Mouse (Mus musculus): ENCODE results near the gene Abhd17a. TPM values are rescaled to one million over a fixed set of nuclear protein-coding genes. Genes with fewer than 3 reads are reported as not detected.
"Not testable (repeated sequence)": the region's sequence is repeated elsewhere in the genome, so short reads cannot be mapped to it uniquely, and the experiment has no call there.

Abhd17a gene
- total RNA-seq, 2 experiments from 2014 or later = 62.4 to 64.3 TPM

DNA sequence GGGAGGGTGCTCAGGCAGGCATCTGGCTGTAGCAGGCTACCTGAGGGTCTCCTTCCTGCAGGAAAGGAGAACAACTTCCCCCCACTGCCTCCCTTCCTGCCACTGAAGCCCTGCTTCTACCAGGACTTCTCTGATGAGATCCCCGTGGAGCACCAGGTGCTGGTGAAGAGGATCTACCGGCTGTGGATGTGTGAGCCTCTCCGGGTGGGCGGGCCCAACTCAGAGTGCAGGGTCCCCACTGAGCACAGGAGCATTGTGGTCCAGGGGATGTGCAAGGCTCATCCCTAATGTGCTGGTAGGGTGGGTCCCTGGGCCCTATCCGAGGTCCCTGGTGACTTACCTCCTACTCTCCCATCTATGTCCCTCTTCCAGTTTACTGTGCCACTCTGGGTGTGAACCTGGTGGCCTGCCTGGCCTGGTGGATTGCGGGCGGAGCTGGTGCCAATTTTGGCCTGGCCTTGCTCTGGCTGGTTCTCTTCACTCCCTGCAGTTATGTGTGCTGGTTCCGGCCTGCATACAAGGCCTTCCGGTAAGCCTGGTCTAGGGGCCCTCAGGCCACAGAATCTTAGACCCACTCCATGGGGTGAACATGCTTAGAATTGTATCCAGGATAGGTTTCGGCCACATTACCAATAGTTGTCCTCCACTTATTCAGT, 19.3 kb upstream of the Abhd17a start:
- no peak for DNase-seq (ENCODE audit: low spot score)

DNA sequence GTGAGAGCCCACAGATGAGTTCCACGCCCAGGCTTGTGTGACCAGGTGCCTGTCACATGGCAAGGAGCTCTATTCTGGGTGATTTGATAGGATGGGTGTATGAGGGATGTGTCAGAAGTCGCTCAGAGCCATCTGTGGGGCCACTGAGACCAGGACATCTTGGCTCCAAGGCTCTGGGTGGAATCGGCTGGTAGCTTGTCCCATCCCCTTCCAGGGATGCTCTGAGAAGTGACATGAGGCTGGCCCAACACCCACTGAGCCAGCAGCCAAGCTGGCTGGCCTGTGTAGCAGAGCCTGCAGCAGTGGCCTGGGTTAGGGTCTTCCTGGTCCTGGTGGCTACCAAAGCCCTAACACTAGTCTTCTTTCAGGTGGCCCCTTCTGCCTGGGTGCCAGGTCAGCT, 18.3 kb upstream of the Abhd17a start:
- no peak for DNase-seq (ENCODE audit: low spot score)

DNA sequence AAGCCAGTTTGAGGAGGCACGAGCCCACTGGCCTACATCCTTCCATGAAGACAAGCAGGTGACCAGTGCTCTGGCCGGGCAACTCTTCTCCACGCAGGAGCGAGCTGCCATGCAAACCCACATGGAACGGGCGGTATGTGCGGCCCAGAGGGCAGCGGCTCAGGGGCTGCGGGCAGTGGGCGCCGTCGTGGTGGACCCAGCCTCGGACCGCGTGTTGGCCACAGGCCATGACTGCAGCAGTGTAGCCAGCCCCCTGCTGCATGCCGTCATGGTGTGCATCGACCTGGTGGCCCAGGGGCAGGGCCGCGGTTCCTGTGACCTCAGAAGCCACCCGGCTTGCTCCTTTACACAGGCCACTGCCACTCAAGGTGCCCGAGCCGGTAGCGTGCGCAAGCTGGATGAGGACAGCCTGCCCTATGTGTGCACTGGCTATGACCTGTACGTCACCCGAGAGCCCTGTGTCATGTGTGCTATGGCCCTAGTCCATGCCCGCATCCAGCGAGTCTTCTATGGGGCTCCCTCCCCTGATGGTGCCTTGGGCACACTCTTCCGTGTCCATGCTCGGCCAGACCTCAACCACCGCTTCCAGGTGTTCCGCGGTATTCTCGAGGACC, 16.7 kb upstream of the Abhd17a start:
- no peak for DNase-seq (ENCODE audit: low spot score)

DNA sequence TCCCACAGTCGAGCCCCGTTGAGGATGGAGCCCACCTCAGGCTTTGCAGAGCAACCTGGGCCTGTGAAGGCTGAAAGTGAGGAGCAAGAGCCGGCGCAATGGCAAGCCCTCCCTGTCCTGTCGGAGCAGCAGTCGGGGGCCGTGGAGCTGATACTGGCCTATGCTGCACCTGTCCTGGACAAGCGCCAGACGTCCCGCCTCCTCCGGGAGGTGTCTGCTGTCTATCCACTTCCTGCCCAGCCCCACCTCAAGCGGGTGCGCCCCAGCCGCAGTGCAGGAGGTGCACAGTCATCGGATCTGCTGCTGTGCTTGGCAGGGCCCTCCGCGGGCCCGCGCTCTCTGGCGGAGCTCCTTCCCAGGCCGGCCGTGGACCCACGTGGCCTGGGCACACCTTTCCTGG, 16.2 kb upstream of the Abhd17a start:
- DNase-seq (ENCODE audit: low spot score) = no peak

DNA sequence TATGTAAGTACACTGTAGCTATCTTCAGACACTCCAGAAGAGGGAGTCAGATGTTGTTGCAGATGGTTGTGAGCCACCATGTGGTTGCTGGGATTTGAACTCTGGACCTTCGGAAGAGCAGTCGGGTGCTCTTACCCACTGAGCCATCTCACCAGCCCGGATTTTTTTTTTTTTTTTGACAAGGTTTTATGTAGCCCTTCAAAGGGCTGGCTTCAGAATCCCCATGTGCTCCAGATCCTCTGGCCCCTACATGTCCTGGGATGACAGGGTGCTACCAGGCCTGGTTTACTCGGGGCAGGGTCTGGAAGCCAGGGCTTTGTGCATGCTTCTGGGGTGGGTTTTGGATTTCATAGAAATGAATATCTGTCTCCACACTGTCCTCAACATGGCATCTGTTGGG, 15.6 kb upstream of the Abhd17a start, which contains the start of gene Gm49322:
Gene Gm49322, plus strand, starts transcription at position 301 of the 400 bp plus-strand sequence.
- not testable (repeated sequence) for DNase-seq (ENCODE audit: low spot score)

DNA sequence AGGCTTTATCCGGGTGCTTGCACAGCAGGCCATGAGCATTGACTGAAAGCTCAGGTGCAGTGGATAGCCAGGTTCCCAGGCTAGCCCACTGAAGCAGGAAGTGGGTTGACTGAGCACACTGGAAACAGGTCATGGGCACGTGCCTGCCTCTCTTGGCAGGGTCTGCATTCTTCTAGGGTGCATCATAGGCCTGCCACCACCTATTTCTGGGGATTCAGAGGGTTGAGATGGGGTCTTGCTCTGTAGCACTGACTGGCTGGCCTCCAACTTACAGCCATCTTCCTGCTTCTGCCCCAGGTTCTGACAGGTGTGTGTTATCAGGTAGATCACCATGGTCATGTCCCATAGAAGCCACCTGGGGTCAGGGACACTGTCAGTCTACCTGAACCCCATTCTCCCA, 14.8 kb upstream of the Abhd17a start:
- no peak for DNase-seq (ENCODE audit: low spot score)

DNA sequence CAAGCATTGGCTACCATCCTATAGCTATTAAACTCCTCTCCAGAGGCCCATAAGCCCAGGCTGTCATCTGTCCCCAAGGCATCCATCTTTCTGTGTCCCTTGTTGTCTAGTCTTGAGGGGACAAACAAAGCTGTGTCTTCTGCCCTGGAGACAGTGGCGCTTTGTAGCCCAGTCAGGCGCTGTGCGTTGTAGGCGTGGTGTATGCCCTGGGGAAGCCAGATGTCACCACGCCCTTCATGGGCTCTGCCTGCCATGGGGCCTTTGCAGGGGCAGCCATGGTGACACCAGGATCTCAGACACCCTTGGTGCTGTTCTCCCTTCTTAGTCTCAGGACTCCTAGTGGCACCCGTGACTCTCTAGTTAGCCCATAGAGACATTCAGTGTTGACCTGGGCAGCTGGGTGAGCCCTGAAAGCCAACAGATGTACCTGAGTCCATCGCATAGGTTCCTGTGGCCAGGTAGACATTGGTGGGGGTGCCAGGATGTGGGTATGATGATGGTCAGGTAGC, 13.9 kb upstream of the Abhd17a start:
- DNase-seq (ENCODE audit: low spot score) = no peak

DNA sequence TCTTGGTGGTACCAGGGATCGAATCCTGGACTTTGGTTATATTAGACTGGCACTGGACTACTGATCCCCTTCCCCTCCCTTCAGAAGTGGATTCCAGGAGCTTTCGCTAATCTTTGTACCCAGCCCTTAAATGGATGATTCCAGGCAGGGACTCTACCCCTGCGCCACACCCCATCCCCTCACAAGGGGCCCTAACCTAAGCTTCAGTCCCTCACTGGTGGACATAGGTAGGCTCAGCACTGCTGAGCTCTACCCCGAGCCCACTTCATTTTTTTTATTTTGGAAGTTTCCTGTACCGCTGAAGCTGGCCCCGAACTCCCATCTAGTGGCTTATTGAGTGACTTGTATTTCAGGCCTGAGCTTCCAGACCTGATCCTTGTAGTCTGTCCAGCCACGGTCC, 13.2 kb upstream of the Abhd17a start:
- DNase-seq (ENCODE audit: low spot score) = no peak

DNA sequence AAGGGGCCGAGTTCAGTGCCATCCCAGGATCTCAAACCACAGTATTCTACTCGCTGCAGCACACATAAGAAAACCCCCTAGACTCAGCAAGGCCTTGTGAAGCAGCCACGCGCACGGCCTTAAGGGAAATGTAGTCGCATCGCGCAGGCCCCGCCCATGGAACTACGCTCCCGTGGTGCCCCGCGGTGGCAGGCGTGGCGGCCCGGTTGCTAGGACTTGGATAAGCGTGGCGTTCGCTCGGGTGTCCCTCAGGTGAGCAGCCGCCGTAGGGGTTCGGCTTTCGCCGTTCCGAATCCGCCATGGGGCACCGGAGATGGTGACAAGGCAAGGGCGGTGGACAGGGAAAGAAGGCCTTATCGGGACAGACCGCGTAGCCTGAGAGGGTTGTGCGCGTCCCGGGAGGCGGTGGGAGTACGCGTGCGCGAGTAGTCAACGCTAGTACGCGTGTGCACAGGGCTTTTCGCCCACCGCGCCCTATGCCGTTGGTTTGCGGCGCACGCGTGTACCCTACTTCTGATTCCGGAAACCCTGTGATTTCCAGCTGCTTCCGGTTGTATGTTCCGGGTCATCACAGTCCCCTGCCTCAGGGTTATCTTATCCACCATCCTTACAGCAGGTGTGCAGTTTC, 12.7 kb upstream of the Abhd17a start, which contains the start of the genes Scamp4 and Adat3:
Gene Scamp4, plus strand, starts transcription at position 175 of the 628 bp plus-strand sequence.
Gene Adat3, plus strand, starts transcription at position 183 of the 628 bp plus-strand sequence.
- peak; percentile 93 for DNase-seq (ENCODE audit: low spot score)

DNA sequence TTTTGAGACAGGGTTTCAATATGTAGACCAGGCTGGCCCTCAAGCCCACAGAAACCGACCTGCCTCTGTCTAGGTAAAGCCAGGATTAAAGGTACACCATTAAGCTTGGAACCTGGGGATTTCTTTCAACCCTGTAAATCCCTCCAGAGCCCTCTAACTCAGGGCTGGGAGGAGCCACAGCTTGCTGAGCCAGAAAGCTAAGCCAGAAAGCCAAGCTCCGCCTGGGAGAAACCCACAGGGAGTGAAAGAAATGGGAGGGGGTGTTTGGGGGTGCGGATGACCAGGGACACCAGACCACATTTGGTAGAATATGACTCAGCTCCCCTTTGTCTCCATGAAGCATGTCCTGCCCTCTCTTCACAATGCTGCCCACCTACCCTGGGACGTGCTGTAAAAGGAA, 6.2 kb upstream of the Abhd17a start:
- no peak for DNase-seq (ENCODE audit: low spot score)

DNA sequence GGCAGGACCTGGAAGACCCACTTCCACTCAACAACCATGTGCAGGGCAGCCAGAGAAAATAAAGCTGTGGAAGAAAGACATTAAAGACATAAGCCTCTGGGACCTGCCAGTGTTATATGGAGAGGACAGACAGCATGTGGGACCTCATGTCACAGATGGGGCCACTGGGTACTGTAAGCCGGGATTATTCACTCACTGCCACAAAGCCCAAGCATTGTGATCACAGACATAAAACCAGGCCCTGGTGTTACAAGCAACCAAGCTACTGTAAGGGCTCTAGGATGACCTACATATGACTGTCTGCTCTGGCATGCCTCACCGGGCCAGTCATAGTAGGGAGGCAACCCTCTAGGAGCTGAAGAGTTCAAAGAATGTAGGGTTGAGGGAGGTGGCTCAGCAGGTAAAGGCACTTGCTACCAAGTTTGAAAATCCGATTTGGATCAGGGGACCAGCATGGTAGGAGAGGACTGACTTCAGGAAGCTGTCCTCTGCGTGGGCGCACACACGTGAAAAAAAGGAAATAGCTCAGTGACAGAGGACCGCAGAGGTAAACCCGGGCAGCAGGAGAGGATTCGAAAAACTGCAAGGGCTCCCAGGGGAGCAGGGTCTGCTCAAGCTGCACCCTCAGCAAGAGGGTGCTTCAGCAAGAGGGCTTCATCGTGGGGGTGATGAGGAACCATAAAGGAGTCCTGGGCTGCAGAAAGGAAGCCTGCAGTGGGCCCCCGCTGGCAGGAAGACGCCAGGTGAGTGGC, 838 bp downstream of the Abhd17a start:
- no peak for DNase-seq (ENCODE audit: low spot score)

DNA sequence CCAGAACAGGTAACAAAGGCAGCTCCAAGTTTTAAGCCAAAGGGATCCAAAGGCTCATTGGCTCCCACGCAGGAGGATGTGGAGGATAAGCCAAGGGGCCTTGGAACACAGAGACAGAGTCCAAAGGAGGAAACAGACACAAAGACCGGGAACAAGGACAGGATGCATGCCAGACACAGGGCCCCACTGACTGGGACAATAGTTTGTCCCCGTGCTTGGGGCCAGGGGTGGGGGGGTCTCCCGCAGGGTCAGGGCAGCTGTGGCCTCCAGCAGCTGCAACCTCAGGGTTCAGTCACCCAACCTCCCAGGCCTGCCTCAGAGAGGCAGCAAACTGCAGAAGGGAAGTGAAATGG, 2.9 kb downstream of the Abhd17a start:
- DNase-seq (ENCODE audit: low spot score) = no peak

DNA sequence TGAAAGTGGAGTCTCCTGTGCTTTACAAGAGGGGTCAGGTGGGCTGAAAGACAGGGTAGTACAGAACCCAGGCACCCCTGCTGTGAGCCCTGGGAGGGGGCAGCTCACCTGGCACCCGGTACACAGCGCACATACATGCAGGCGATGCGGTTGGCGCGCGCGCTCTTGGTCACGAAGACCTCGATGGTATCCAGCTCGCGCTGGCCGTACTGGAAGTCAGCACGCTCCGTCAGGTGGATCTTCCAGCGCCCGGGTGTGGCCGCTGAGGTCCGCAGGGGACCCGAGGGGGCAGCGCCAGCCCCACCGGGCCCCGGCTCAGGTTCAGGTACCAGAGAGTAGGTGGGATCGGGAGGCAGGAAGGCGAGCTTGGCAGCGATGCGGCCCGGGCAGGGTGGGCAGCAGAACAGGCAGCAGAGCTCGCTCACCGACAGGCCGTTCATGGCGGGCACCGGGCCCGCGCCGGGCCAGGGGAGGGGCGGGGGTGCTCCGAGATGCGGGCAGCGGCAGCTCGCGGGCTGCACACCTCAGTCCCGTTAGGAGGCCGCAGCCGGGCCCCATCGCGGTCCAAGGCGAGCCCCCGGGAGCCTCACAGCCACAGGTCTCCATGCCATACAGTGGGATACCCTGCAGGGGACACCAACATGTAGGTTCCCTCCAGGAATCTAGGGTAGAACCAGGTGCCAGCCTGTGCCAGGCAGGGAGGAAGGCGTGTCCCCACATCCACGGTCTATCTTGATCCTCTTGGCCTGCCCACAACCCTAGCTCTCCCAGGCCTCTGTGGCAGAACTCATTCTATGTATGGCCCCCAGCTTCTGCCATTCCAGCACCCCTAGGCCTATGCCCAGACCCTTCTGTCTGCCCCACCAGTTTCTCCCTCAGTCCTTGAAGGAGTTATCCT, 3.5 kb downstream of the Abhd17a start:
- no peak for DNase-seq (ENCODE audit: low spot score)

DNA sequence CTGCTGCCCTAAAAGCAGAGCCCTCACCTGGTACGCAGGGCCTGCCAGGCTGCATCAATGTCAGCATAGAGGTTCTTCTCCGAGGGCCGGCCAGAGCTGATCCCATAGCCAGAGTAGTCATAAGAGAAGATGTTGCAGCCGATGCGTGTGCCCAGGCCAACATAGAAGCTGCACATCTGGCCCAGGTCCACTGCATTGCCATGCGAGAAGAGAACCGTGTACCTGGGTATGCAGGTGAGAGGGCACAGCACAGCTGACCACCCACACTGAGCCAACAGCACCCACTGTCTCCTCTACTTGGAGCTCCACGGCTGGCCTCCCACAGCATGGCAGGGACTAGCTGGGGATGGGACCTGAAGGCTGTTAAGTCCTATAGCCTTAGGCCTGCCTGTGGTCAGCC, 4.6 kb downstream of the Abhd17a start:
- DNase-seq (ENCODE audit: low spot score) = no peak

DNA sequence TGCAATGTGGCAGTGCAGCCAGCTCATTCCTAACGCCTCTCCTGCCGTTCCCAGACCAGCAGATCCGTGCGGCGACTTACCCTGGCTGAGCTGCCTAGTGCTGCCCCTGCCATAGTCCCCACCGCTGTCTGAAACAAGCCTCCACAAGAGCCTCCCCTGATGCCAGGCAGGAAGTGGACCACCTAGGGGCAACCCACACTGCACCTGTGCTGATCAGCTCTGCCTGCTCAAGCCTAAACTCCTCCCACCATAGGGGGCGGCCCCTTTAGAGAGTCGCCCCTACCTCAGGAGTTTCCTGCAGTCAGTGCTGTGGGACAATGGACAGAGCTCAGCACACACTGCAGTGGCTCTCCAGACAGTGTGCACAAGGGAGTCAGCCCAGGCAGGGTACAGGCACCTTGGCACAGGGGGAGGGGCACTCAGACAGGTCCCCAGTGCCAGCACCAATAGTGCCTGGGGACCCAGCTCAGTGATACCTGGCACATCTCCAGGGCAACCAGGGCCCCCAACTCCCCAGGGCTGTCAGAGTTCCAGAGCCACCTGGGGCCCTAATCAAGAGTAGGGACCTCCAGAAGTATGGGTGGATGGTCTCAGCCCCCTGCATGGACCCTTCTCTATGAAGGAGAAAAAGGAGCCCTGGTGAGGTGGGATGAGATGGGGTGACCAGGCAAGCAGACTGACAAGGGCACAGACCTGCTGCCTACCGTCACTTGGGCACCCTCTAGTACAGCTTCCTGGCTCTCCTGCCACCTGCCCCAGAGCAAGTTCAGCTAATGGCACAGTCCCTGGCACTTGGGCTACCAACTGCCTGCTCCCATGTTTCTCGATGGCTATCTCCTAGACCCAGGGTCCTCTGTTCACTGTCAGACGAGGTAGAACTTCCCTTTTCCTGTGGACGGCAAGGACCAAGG, 5.2 kb downstream of the Abhd17a start:
- DNase-seq (ENCODE audit: low spot score) = no peak

DNA sequence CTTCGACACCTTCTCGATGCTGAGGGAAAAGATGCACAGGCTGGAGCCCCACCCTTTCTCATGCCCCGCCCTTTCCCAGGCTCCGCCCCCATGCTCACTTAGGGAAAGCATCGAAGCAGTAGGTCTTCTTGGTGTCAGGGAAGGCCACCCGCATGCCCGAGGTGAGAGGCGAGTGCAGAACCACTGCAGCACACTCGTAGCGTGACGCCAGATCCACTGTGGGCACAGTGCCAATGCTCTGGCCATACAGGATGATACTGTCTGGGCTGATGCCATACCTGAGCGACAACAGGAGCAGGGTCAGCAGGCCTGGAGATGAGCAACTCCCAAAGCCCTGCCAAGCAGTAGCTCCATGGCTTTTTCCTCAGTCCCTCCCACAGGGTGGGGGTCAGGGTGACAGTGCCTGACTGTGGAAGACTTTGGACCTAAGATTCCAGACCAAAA, 6.1 kb downstream of the Abhd17a start:
- DNase-seq (ENCODE audit: low spot score) = no peak

DNA sequence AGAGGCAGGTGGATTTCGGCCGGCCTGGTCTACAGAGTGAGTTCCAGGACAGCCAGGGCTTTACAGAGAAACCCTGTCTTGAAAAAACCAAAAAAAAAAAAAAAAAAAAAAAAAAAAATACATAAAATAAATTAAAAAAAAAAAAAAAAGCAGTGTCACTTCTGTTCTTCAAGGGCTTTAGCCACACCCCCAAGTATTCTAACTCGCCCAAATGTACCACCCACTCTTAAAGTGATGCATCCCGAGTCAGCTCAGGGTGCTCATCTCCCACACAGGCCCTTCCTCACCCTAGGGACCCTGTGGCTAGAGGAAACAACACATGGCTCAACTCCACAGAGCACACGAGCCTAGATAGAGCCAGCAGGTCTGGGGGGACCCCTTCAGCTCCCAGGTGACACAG, 7.1 kb downstream of the Abhd17a start:
- DNase-seq (ENCODE audit: low spot score) = no peak

DNA sequence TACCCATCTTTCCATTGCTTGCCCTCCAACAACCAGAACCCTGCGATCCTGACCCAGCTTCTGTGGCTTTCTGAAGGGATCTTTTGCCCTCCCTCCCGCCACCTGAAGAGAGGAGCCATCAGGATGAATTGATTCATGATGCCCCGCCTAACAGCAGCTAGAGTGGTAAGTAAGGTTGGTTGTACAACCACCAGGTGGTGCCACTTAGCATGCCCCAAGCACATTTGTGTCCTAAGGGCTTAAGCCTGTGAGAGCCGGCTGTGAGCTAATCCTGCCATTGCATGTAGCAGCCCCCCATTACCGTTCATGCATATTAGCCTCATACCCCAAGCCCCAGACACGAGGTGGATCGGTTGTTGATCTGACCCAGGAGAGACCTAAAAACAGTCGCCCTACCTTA, 11.2 kb downstream of the Abhd17a start:
- DNase-seq (ENCODE audit: low spot score) = peak; percentile 51

DNA sequence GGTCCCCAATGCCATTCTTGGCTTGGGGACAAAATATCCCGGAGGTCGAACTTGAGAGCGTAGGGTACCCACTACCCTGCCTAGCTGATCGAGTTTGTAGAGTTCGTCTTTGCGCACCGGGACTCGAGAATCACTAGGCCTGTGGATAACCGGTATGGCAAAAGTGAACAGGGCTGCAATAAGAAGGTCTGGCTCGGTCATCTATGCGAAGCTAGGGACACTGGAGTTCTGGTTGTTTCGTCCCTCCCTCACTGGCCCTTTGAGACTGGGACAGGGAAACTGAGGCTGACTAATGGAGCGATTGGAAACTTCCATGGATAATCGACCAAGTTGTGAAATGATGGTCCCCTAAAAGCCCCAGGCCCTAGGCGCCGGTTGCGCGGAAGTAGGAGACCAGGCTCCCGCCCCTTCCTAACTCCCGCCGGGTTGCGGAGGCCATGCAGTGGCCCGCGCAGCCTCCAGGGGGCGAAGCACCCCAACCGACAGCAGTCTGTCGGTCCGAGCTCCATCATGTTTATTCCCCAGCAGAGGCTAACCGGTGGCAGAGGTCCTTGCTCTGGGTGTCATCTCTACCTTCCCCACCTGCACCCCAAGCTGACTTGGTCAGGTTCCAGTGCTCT, 11.9 kb downstream of the Abhd17a start:
- DNase-seq (ENCODE audit: low spot score) = peak; percentile 85
